In the genomic region with DNA sequence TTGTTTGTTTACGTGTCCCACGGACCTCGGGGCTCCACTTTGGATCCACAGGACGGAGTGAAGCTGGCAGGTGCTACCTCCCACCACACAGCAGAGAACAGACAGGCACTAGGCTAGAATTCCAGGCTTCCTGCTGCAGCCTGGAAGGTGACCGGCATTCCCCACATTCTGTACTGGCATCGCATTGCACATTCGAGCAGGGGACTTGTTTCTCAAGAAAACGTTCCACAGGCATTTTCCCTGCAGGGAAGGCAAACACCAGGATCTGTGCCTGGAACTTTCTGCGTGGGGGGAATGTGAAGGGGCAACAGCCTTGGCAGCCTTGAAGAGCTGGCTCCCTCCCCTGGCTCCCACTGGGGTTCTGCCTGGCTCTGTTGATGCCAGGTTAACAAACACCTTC, we compare ENCODE assay signal across 19 mouse cellular contexts.
DNase-seq lines count a peak whose midpoint lies in the region; ATAC-seq lines count a peak whose summit lies in the region.
"Had no signal": no experiment of that assay in that cellular context is flagged by ENCODE, and none has a peak within 500 bp of the region (broad histone marks: within the 10 kb centered on the region; RNA-seq: fewer than 3 reads in every experiment).

No protein-coding gene starts in this region.

- 0 out of 2 replicates have a peak, but pooled peaks cover 3% of the 10 kb centered on the region for H3K4me1 ChIP-seq in limb, embryonic 13.5 days
- no peaks in the 10 kb centered on the region; the same call in 1 of the 2 replicates for H3K4me1 ChIP-seq in limb, embryonic 10.5 days
- H3K4me1 ChIP-seq: neural tube, embryonic 12.5 days had no signal

- H3K27me3 ChIP-seq in limb, embryonic 13.5 days: no peaks in the 10 kb centered on the region
- H3K27me3 ChIP-seq in limb, embryonic 10.5 days (ENCODE audit: low read depth, poor library complexity, severe bottlenecking): no peaks in the 10 kb centered on the region
- H3K27me3 ChIP-seq: neural tube, embryonic 12.5 days had no signal

- H3K4me2 ChIP-seq in limb, embryonic 13.5 days (replicated peaks): no peak overlapping the region
- H3K4me2 ChIP-seq: liver, embryonic 11.5 days; midbrain, embryonic 11.5 days; neural tube, embryonic 12.5 days had no signal

- H3K9me3 ChIP-seq in limb, embryonic 13.5 days: no peaks in the 10 kb centered on the region
- no peaks in the 10 kb centered on the region for H3K9me3 ChIP-seq in limb, embryonic 10.5 days (replicated peaks)
- H3K9me3 ChIP-seq: hindbrain, embryonic 10.5 days had no signal

- DNase-seq in cerebellum, postnatal 14 days: peak; percentile 21 to 55
- DNase-seq in cerebellum, adult 9-10 months: no peak
- no peak for DNase-seq in limb, embryonic 10.5 days (ENCODE audit: low spot score)
- peak; percentile 11 to 17 for DNase-seq in frontal cortex, postnatal 10 days (ENCODE audit: low spot score in 2 of 2)
- DNase-seq in layer of hippocampus, postnatal 10 days (ENCODE audit: low spot score in 2 of 2): peak; percentile 24 to 54
- DNase-seq in adrenal gland, postnatal 14 days: no peak
- DNase-seq: adrenal gland, postnatal 10 days; B cell, adult 2 months; kidney, adult 2 months; kidney, postnatal 14 days; lung, adult 2 months; lung, postnatal 36 days; thymus, adult 2 months had no signal

- 0 out of 2 replicates have a peak, but pooled peaks have one; percentile 40 for ATAC-seq in limb, embryonic 13.5 days (ENCODE audit: low FRiP score, low read depth)
- ATAC-seq in megakaryocyte-erythroid progenitor cell, adult 5-6 weeks (replicated peaks; ENCODE audit: low FRiP score, low TSS enrichment, poor library complexity, severe bottlenecking): no peak

- 50% methylated on average over 9 of the region's 9 CpGs for WGBS in limb, embryonic 13.5 days
- 70% methylated on average over 9 of the region's 9 CpGs for whole genome bisulfite sequencing in limb, embryonic 10.5 days

- H3K36me3 ChIP-seq in limb, embryonic 13.5 days: no peaks in the 10 kb centered on the region
- H3K36me3 ChIP-seq in limb, embryonic 10.5 days: no peaks in the 10 kb centered on the region
- H3K36me3 ChIP-seq: hindbrain, embryonic 10.5 days; neural tube, embryonic 12.5 days had no signal

- H3K4me3 ChIP-seq in limb, embryonic 13.5 days: no peak overlapping the region
- no peak overlapping the region for H3K4me3 ChIP-seq in limb, embryonic 10.5 days
- H3K4me3 ChIP-seq: hindbrain, embryonic 10.5 days; neural tube, embryonic 12.5 days had no signal

- H3K27ac ChIP-seq in limb, embryonic 13.5 days: no peak overlapping the region
- H3K27ac ChIP-seq in limb, embryonic 10.5 days: no peak overlapping the region
- H3K27ac ChIP-seq: hindbrain, embryonic 10.5 days; neural tube, embryonic 12.5 days had no signal

- H3K9ac ChIP-seq in limb, embryonic 13.5 days: no peak overlapping the region
- H3K9ac ChIP-seq: neural tube, embryonic 12.5 days had no signal

Comparison
In these comparisons a context has a peak if more than half of its experiments do, and no peak if none do; other contexts are left out.
1. DNase-seq: peak in cerebellum, postnatal 14 days (2 of 2), frontal cortex, postnatal 10 days (2 of 2) and layer of hippocampus, postnatal 10 days (2 of 2); none in cerebellum, adult 9-10 months (single experiment), limb, embryonic 10.5 days (single experiment) and adrenal gland, postnatal 14 days (single experiment).